Mouse (Mus musculus) CH12F3 (cell line): ENCODE data around the gene Olfr576.

Experiments used
- in situ Hi-C: fragments of 300-500 bp; cut with MboI; formaldehyde crosslinking; loops from 2 replicates; pipeline ENCODE4 v1.14.3; 2020; ENCODE audit warnings: low sequenced_read_pairs

Gene Olfr576

GRCm38 (mm10) chr7:102962360-102962759, at the start of gene Olfr576:
TSS of gene Olfr576 (plus strand) at chr7:102962660.
- in situ Hi-C loops: no loop called here

- in situ Hi-C loops: loop anchor here (10.0 kb wide), 1 partner anchor 410 kb away; no protein-coding TSS in a partner anchor
Measured at GRCm38 (mm10) chr7:102915261-102915660, 47.2 kb upstream of the Olfr576 start.

GRCm38 (mm10) chr7:102916405-102916804, 46.1 kb upstream of the Olfr576 start:
- in situ Hi-C loops: loop anchor here (10.0 kb wide), 1 partner anchor 412 kb away; no protein-coding TSS in a partner anchor

GRCm38 (mm10) chr7:102917032-102917875, 45.2 kb upstream of the Olfr576 start, which contains the start of gene Olfr571:
TSS of gene Olfr571 (minus strand) at chr7:102917536.
- in situ Hi-C loops: loop anchor here (10.0 kb wide), 1 partner anchor 412 kb away; no protein-coding TSS in a partner anchor

- in situ Hi-C loops: loop anchor here (10.0 kb wide), 1 partner anchor 415 kb away; no protein-coding TSS in a partner anchor
Measured at GRCm38 (mm10) chr7:102919632-102920031, 42.8 kb upstream of the Olfr576 start.

GRCm38 (mm10) chr7:102924109-102924508, 38.4 kb upstream of the Olfr576 start, which contains the start of gene Olfr572:
TSS of gene Olfr572 (plus strand) at chr7:102924409.
- in situ Hi-C loops: no loop called here

GRCm38 (mm10) chr7:102927105-102927504, 35.4 kb upstream of the Olfr576 start:
- in situ Hi-C loops: no loop called here

GRCm38 (mm10) chr7:102942475-102942874, 20.0 kb upstream of the Olfr576 start, which contains the start of gene Olfr573-ps1:
TSS of gene Olfr573-ps1 (minus strand) at chr7:102942575.
- in situ Hi-C loops: no loop called here

GRCm38 (mm10) chr7:102943417-102943816, 19.0 kb upstream of the Olfr576 start:
- in situ Hi-C loops: no loop called here

- in situ Hi-C loops: no loop called here
Measured at GRCm38 (mm10) chr7:102948167-102948566, 14.3 kb upstream of the Olfr576 start, which contains the start of gene Olfr574. TSS of gene Olfr574 (plus strand) at chr7:102948467.

- in situ Hi-C loops: no loop called here
Measured at GRCm38 (mm10) chr7:102950732-102951131, 11.7 kb upstream of the Olfr576 start.

- in situ Hi-C loops: no loop called here
Measured at GRCm38 (mm10) chr7:102958137-102958536, 4.3 kb upstream of the Olfr576 start.

- in situ Hi-C loops: no loop called here
Measured at GRCm38 (mm10) chr7:102958593-102958992, 3.9 kb upstream of the Olfr576 start, which contains the start of gene Olfr575. TSS of gene Olfr575 (minus strand) at chr7:102958775.

GRCm38 (mm10) chr7:102974399-102974798, 11.9 kb downstream of the Olfr576 start:
- in situ Hi-C loops: no loop called here

GRCm38 (mm10) chr7:102975843-102976242, 13.4 kb downstream of the Olfr576 start, which contains the start of gene Olfr577:
TSS of gene Olfr577 (minus strand) at chr7:102975943.
- in situ Hi-C loops: no loop called here

- in situ Hi-C loops: no loop called here
Measured at GRCm38 (mm10) chr7:102989224-102989623, 26.8 kb downstream of the Olfr576 start, which contains the start of gene Olfr578. TSS of gene Olfr578 (minus strand) at chr7:102989324.
